Mouse (Mus musculus) limb, embryonic 12.5 days (tissue): Measurements from ENCODE around the gene Dag1. TPM values are rescaled to one million over a fixed set of nuclear protein-coding genes. Genes with fewer than 3 reads are reported as not detected.
A peak's percentile ranks its signal among the peaks of the same experiment; 100 is the strongest.

Experiments used
- ATAC-seq: fragments of 200-750 bp; cut with Nextera tagmentation; 2 replicates; pipeline ENCODE4 v1.8.0; 2017; ENCODE audit warnings: low read depth, moderate TSS enrichment; ENCODE audit not compliant: insufficient number of reproducible peaks, insufficient read depth, low FRiP score, low TSS enrichment
- H3K27ac ChIP-seq: fragments of 300-500 bp; sonication (generic); 2 replicates; pipeline ENCODE4 v1.5.1; 2016; ENCODE audit warnings: mild to moderate bottlenecking, moderate library complexity
- H3K27me3 ChIP-seq: fragments of 300-500 bp; sonication (generic); 2 replicates; pipeline ENCODE4 v1.6.1; 2016; ENCODE audit warnings: mild to moderate bottlenecking, moderate library complexity
- H3K36me3 ChIP-seq: fragments of 300-500 bp; sonication (generic); 2 replicates; pipeline ENCODE4 v1.6.1; 2016; ENCODE audit warnings: mild to moderate bottlenecking, moderate library complexity
- H3K4me1 ChIP-seq: fragments of 300-500 bp; sonication (generic); replicated peaks from 2 replicates; pipeline ENCODE4 v1.6.1; 2016
- H3K4me2 ChIP-seq: fragments of 300-500 bp; sonication (generic); 2 replicates; pipeline ENCODE4 v1.6.1; 2016; ENCODE audit warnings: mild to moderate bottlenecking, moderate library complexity
- H3K4me3 ChIP-seq: fragments of 300-500 bp; sonication (generic); replicated peaks from 2 replicates; pipeline ENCODE4 v1.5.1; 2016; ENCODE audit warnings: mild to moderate bottlenecking
- H3K9ac ChIP-seq: fragments of 300-500 bp; sonication (generic); replicated peaks from 2 replicates; pipeline ENCODE4 v1.6.1; 2016; ENCODE audit warnings: mild to moderate bottlenecking, moderate library complexity
- H3K9me3 ChIP-seq: fragments of 300-500 bp; sonication (generic); 2 replicates; pipeline ENCODE4 v1.6.1; 2016; ENCODE audit warnings: mild to moderate bottlenecking, moderate library complexity
- WGBS: fragments of 180-500 bp; shearing (Covaris S2); methylation state at CpG from one replicate; pipeline ENCODE4 v1.1.7; 2016; 5-methylcytosine and 5-hydroxymethylcytosine counted together
- polyA plus RNA-seq: library from polyadenylated mRNA; unstranded; fragments of >200 nt; fragmentation: Nextera tagmentation; extraction: Ambion mirVana; gene quantifications from 2 replicates; pipeline ENCODE4 v1.2.1, GENCODE M21; 2016

The Dag1 gene
- polyA plus RNA-seq, 1 experiment from 2014 or later: 45.7 TPM

DNA sequence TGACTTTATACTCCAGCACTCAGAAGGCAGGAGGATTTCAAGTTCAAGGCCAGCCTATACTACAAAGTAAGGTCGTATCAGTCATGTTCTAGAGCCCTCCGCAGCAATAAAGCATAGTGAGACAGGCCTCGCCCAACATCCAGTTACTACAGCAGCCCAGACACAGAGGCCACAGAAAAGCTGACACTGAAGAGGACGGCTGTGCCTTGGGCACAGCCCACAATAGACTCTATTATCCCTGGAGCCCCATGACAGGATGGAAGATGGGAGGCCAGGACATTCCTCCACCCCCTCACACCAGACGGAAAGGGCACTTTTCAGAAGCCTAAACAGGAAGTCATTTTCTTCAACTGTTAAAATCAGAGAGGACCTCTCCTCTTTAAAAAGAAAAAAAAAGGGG lies 14.8 kb downstream of the Dag1 start:
- Histone ChIP-seq H3K4me2 (no peak overlapping the region), H3K27me3 (no peaks in the 10 kb centered on the region), H3K9me3 (no peaks in the 10 kb centered on the region), H3K9ac (no peak overlapping the region), H3K27ac (no peak overlapping the region), H3K4me1 (no peaks in the 10 kb centered on the region), H3K36me3 (peaks cover 40% of the 10 kb centered on the region), H3K4me3 (no peak overlapping the region)
- no peak for ATAC-seq
- 72% methylated on average over 5 of the region's 5 CpGs for WGBS

DNA sequence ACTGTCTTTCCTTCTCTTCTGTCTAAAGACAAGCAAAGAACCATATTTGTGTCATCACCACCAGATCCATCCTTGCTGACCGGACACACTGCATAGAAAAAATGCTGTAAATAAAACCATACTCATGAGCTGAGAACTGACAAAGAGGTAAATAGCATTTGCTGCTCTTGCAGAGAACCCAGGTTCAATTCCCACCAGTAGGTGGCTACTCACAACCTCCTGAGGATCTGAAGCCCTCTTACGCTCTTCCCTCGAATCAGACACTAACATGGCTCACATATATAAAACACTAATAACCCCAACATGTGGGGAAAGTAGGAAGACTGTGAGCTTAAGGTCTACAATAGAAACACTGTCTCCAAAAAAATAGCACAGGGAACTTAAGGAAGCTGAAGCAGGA lies 18.8 kb downstream of the Dag1 start:
- Histone ChIP-seq H3K9me3 (no peaks in the 10 kb centered on the region), H3K27me3 (no peaks in the 10 kb centered on the region)

GRCm38 (mm10) chr9:108244540-108244939 lies 19.2 kb downstream of the Dag1 start:
- Histone ChIP-seq H3K9me3 (no peaks in the 10 kb centered on the region), H3K4me3 (no peak overlapping the region), H3K4me2 (no peak overlapping the region), H3K9ac (no peak overlapping the region), H3K4me1 (no peaks in the 10 kb centered on the region), H3K27me3 (no peaks in the 10 kb centered on the region), H3K27ac (no peak overlapping the region), H3K36me3 (peaks cover 20% of the 10 kb centered on the region)
- no peak for ATAC-seq
- 96% methylated on average over 3 of the region's 3 CpGs for WGBS

More for the DNA sequence above, 18.8 kb downstream of the Dag1 start:
- Histone ChIP-seq H3K36me3 (peaks cover 21% of the 10 kb centered on the region), H3K9ac (no peak overlapping the region), H3K4me1 (no peaks in the 10 kb centered on the region), H3K4me2 (no peak overlapping the region), H3K27ac (no peak overlapping the region), H3K4me3 (no peak overlapping the region)
- WGBS: 75% methylated on average over 3 of the region's 3 CpGs
- no peak for ATAC-seq

- no peak overlapping the region for H3K9ac ChIP-seq
- no peak overlapping the region for H3K27ac ChIP-seq
- no peak overlapping the region for H3K4me3 ChIP-seq
- no peak overlapping the region for H3K4me2 ChIP-seq
- no peaks in the 10 kb centered on the region for H3K27me3 ChIP-seq
- 0 out of 2 replicates have a peak, but pooled peaks cover 4% of the 10 kb centered on the region for H3K36me3 ChIP-seq
- H3K9me3 ChIP-seq: no peaks in the 10 kb centered on the region
- WGBS: 74% methylated on average over 5 of the region's 5 CpGs
- H3K4me1 ChIP-seq: peaks cover 30% of the 10 kb centered on the region
- ATAC-seq: no peak
Observed at GRCm38 (mm10) chr9:108239951-108240350, 23.8 kb downstream of the Dag1 start.

- 71% methylated on average over 3 of the region's 3 CpGs for WGBS
- no peak for ATAC-seq
Observed at GRCm38 (mm10) chr9:108238831-108239230, 24.9 kb downstream of the Dag1 start.

DNA sequence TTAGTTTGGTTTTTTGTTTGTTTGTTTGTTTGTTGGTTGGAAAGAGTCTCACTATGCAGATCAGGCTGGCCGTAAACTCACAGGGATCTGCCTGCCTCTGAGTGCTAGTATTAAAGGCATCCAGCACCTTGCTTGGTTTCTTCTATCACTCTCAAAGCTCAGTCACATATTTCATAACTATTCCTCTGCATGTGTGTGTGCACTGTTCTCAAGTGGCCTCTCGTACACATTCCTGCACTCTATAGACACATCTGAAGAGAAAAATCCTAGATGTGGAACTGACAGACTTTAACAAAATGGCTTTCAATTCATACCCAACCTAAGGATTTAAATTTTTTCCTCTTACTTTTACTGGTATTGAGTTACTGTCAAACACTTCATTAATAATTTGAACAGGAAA lies 25.4 kb downstream of the Dag1 start:
- Histone ChIP-seq H3K4me3 (no peak overlapping the region), H3K36me3 (peaks cover 5% of the 10 kb centered on the region; the same call in 1 of the 2 replicates), H3K27ac (no peak overlapping the region), H3K9me3 (no peaks in the 10 kb centered on the region), H3K4me2 (no peak overlapping the region), H3K27me3 (no peaks in the 10 kb centered on the region), H3K9ac (no peak overlapping the region), H3K4me1 (peaks cover 30% of the 10 kb centered on the region)
- no peak for ATAC-seq
- WGBS: 83% methylated on average over 2 of the region's 2 CpGs

More at GRCm38 (mm10) chr9:108238831-108239230, 24.9 kb downstream of the Dag1 start:
- peak overlapping the region; percentile 41; the same call in 1 of the 2 replicates for H3K27ac ChIP-seq
- no peak overlapping the region for H3K4me2 ChIP-seq
- H3K4me1 ChIP-seq: peaks cover 30% of the 10 kb centered on the region
- no peak overlapping the region for H3K4me3 ChIP-seq
- peaks cover 8% of the 10 kb centered on the region; the same call in 1 of the 2 replicates for H3K36me3 ChIP-seq
- H3K9me3 ChIP-seq: no peaks in the 10 kb centered on the region
- H3K9ac ChIP-seq: no peak overlapping the region
- no peaks in the 10 kb centered on the region for H3K27me3 ChIP-seq

DNA sequence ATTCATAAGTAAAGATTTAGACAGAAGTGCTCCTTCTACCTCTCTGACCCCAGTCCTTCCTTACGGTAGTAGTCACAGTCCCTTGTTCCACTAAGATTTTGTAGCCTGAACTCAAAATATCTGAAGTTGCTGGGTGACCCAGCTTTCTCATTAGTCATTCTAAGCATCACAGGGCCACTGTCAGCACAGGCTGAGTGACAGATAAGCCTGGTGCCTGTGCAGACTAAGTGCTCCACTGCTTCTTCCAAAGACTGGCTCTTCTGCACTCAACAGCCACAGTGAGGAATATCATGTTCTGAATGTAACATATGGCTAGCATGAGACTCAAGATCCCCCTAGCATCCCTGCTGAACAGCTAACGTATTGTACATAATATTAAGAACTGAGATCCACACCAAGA lies 29.1 kb downstream of the Dag1 start:
- Histone ChIP-seq H3K4me1 (peaks cover 30% of the 10 kb centered on the region), H3K36me3 (peaks cover 10% of the 10 kb centered on the region; the same call in 1 of the 2 replicates), H3K9ac (no peak overlapping the region), H3K4me2 (no peak overlapping the region), H3K27ac (no peak overlapping the region), H3K4me3 (no peak overlapping the region), H3K27me3 (no peaks in the 10 kb centered on the region), H3K9me3 (no peaks in the 10 kb centered on the region)
- 86% methylated on average over 2 of the region's 2 CpGs for WGBS
- ATAC-seq: no peak

- no peaks in the 10 kb centered on the region for H3K27me3 ChIP-seq
- 97% methylated on average over 2 of the region's 2 CpGs for WGBS
- peaks cover 22% of the 10 kb centered on the region for H3K4me1 ChIP-seq
- peaks cover 10% of the 10 kb centered on the region; the same call in 1 of the 2 replicates for H3K36me3 ChIP-seq
- H3K4me3 ChIP-seq: no peak overlapping the region
- H3K9ac ChIP-seq: no peak overlapping the region
- H3K4me2 ChIP-seq: no peak overlapping the region
- ATAC-seq: no peak
- no peaks in the 10 kb centered on the region for H3K9me3 ChIP-seq
- no peak overlapping the region for H3K27ac ChIP-seq
Observed at GRCm38 (mm10) chr9:108232908-108233307, 30.9 kb downstream of the Dag1 start.

DNA sequence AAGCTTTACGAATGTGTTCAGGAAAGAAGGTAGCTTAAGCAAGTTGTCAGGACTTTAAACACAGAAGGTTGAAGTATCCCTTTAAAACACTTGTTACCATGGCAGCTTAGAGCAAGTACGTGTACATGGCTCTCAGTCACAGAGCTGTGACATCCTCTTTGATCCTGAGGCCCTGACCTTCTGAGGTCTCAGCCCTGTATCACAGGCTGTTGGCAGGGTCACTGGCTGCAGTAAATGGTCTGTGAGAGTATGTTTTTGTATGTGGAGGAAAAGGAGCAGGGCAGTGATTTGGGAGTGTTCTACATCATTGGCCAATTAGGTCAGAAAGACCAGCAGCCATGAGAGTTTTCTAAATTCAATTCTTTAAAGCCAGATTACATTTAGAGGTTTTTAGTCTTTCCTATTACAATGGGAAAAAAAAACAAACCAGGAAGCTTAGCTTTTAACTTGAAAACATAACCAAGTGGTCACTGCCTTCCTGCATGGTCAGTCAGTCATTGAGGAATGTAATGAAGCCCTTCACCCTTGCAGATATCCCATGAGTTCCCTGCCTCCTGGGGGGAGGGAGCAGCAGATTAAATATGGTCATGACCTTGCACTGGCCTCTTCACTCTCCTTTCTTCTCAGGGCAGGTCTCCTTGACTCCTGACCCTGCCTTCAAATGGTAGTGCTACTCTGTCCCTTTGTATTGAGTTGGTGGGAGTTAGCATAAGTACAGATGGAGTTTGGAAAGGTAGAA lies 35.7 kb downstream of the Dag1 start:
- Histone ChIP-seq H3K27me3 (no peaks in the 10 kb centered on the region), H3K4me2 (no peak overlapping the region)
- no peak for ATAC-seq

GRCm38 (mm10) chr9:108225166-108225565 lies 38.6 kb downstream of the Dag1 start:
- H3K4me2 ChIP-seq: no peak overlapping the region
- H3K27me3 ChIP-seq: no peaks in the 10 kb centered on the region
- H3K9me3 ChIP-seq: no peaks in the 10 kb centered on the region
- no peaks in the 10 kb centered on the region for H3K4me1 ChIP-seq
- WGBS: 93% methylated on average over 2 of the region's 2 CpGs
- H3K4me3 ChIP-seq: no peak overlapping the region
- no peak overlapping the region for H3K9ac ChIP-seq
- no peak overlapping the region for H3K27ac ChIP-seq
- ATAC-seq: no peak
- no peaks in the 10 kb centered on the region; the same call in 1 of the 2 replicates for H3K36me3 ChIP-seq

More for the DNA sequence above, 35.7 kb downstream of the Dag1 start:
- Histone ChIP-seq H3K4me3 (no peak overlapping the region), H3K9me3 (no peaks in the 10 kb centered on the region), H3K4me1 (no peaks in the 10 kb centered on the region), H3K27ac (no peak overlapping the region), H3K36me3 (peaks cover 5% of the 10 kb centered on the region; the same call in 1 of the 2 replicates), H3K9ac (no peak overlapping the region)
- 44% methylated on average over 2 of the region's 2 CpGs for WGBS

GRCm38 (mm10) chr9:108223633-108224032 lies 40.1 kb downstream of the Dag1 start:
- Histone ChIP-seq H3K4me3 (no peak overlapping the region), H3K4me1 (no peaks in the 10 kb centered on the region), H3K27me3 (no peaks in the 10 kb centered on the region), H3K27ac (no peak overlapping the region), H3K9ac (no peak overlapping the region), H3K9me3 (no peaks in the 10 kb centered on the region), H3K36me3 (no peaks in the 10 kb centered on the region), H3K4me2 (no peak overlapping the region)
- no peak for ATAC-seq
- 89% methylated on average over 1 of the region's 1 CpGs for whole genome bisulfite sequencing

DNA sequence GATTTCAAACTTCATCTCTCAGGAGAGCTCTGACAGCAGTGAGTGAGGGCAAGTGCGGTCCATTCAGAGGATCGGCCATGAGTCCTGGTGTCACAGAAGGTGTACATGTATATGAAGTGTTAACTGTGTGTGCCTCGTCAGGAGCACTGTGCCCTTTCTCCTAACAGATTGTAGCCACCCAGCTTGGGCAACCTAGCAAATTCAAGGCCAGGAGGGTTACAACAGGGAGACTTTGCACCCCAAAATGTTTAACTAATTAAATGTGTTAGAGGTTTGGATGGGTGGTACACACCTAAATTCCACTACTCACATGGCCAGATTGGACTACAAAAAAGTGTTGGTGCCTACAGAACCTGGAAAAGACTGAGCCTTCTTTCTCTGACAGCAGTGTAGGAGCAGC lies 42.2 kb downstream of the Dag1 start:
- H3K4me3 ChIP-seq: no peak overlapping the region
- no peak overlapping the region for H3K9ac ChIP-seq
- H3K4me1 ChIP-seq: 0 out of 2 replicates have a peak, but pooled peaks cover 4% of the 10 kb centered on the region
- no peak overlapping the region for H3K4me2 ChIP-seq
- no peak overlapping the region for H3K27ac ChIP-seq
- no peak for ATAC-seq
- 87% methylated on average over 3 of the region's 3 CpGs for WGBS
- no peaks in the 10 kb centered on the region for H3K9me3 ChIP-seq
- peaks cover 19% of the 10 kb centered on the region for H3K36me3 ChIP-seq
- no peaks in the 10 kb centered on the region for H3K27me3 ChIP-seq
